Mouse (Mus musculus): ENCODE measurements around the gene Dmbx1.

Dmbx1 gene

GRCm38 (mm10) chr4:115940681-115941080 is 955 bp upstream of the Dmbx1 start:
- no peak for DNase-seq (ENCODE audit: low spot score)

- DNase-seq (ENCODE audit: low spot score) = no peak
These were observed 1.2 kb downstream of the Dmbx1 start for GRCm38 (mm10) chr4:115938276-115939160.

GRCm38 (mm10) chr4:115937061-115937976 is 2.4 kb downstream of the Dmbx1 start:
- DNase-seq (ENCODE audit: low spot score) = no peak

DNA sequence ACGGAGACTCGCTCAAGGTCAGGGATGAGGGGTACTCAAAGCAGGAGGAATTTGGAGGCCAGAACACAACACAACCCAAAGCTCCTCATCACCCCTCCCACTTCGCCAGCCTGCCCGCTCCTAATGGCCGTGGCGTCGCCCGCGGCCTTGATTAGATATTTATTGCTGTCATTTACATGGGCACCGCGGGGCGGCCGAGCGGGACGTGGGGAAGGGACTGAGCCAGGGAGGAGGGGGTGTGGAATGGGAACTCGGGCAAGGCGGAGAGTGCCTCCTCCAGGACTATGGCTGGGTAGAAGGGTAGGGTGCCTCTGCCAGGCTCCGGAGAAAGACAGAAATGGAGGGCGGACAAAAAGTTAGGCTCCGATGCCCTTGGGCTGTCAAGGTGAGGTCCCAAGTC is 3.1 kb downstream of the Dmbx1 start:
- DNase-seq (ENCODE audit: low spot score) = no peak

DNA sequence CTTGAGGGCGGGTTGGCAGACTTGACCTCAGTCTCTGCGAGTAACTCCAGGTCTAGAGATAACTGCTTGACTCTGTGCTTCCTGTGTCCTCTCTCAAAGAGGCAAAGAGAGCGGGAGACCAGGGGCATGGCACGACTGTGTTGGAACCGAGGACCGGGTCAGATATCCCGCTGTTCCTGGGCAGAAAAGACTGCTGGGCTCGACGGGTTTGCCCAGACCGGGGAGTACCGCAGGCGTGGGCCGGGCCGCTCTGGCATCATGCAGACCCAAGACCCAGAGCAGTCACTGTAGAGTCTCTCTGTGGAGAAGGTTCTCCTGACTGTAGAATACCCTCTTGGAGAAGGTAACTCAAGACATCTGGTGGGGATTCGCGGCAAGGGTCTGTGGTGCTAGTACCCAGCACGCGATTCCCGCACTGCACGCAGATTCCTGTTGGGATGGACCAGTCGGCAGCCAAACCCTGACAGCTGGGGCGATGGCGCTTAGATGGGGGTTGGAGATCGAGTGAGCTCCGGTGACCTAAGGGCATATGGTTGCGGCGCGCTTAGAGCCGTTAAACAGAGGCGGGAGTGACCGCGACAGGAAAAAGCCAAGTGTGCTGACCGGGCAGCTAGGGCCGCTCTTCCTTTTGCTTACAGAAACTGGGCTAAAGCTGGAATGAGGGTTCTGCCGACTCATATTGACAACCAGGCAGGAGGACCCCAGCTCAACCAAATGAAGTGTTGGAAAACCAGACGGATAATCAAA is 3.7 kb downstream of the Dmbx1 start:
- no peak for DNase-seq (ENCODE audit: low spot score)

- DNase-seq (ENCODE audit: low spot score) = no peak
These were observed 8.1 kb downstream of the Dmbx1 start for GRCm38 (mm10) chr4:115931556-115932088.

GRCm38 (mm10) chr4:115927637-115928036 is 12.1 kb downstream of the Dmbx1 start:
- DNase-seq (ENCODE audit: low spot score) = no peak

- no peak for DNase-seq (ENCODE audit: low spot score)
These were observed 16.4 kb downstream of the Dmbx1 start for GRCm38 (mm10) chr4:115923262-115923880.

DNA sequence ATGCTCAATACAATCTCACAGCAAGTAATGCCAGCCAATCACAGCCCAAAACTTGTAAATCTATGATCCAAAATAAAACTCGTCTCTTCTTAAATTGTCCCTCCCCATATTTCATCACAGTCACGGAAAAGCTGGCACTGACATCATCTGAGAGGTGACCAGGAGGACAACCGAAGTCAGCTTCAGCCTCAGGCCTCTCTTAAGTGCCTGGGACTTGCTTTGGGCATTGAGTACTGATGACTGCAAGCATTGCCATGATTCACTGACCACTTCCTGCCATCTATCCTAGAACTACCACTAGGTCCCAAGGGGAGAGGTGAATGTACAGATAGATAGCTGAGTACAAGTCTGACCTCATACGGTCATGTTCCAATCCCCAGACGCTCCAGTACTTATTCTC is 17.0 kb downstream of the Dmbx1 start:
- DNase-seq (ENCODE audit: low spot score) = no peak

GRCm38 (mm10) chr4:115919911-115920310 is 19.8 kb downstream of the Dmbx1 start:
- no peak for DNase-seq (ENCODE audit: low spot score)

- DNase-seq (ENCODE audit: low spot score) = no peak
These were observed 28.1 kb downstream of the Dmbx1 start for GRCm38 (mm10) chr4:115911586-115911985.

DNA sequence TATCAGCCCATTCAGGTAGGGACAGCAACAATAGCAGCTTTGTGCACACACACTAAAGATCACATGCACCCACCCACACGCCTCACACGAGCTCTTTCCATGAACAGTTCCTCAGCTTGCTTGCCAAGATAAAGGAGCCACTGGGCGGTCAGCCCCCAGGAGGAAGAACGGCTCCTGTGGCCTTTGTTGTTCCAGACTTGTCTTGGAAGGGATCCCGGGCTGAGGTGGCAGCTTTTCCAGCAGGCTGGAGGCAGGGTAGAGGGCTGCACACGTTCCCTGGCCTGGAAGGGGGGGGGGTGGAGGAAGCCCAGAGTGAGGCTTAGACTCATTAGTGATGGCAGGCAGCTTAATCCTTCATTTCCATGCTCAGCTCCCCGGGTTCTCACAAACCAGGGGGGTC is 31.1 kb downstream of the Dmbx1 start:
- no peak for DNase-seq (ENCODE audit: low spot score)

DNA sequence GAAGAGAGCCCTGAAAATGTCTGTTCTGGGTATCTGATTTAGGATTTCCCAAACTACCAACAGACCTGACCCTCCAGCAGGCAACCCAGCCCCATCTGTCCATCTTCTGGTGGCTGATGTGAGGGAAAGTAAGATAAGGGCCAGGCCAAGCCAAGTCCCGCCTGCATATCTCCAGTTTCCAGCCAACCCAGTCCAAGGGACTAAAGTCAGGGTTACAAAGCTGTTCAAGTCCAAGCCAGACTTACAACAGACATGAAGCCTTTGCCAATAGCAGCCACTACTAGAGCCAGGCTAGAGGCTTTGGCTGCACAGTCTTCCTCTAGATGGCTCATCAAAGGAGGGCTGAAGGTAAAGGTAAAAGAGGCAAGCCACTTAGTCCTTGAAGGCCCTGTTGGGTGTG is 31.7 kb downstream of the Dmbx1 start:
- no peak for DNase-seq (ENCODE audit: low spot score)

GRCm38 (mm10) chr4:115906791-115907190 is 32.9 kb downstream of the Dmbx1 start:
- no peak for DNase-seq (ENCODE audit: low spot score)

- no peak for DNase-seq (ENCODE audit: low spot score)
These were observed 34.0 kb downstream of the Dmbx1 start for GRCm38 (mm10) chr4:115905701-115906100.

- DNase-seq (ENCODE audit: low spot score) = no peak
These were observed 35.4 kb downstream of the Dmbx1 start for GRCm38 (mm10) chr4:115904375-115904774.

GRCm38 (mm10) chr4:115902816-115903215 is 36.9 kb downstream of the Dmbx1 start:
- DNase-seq (ENCODE audit: low spot score) = peak; percentile 74

DNA sequence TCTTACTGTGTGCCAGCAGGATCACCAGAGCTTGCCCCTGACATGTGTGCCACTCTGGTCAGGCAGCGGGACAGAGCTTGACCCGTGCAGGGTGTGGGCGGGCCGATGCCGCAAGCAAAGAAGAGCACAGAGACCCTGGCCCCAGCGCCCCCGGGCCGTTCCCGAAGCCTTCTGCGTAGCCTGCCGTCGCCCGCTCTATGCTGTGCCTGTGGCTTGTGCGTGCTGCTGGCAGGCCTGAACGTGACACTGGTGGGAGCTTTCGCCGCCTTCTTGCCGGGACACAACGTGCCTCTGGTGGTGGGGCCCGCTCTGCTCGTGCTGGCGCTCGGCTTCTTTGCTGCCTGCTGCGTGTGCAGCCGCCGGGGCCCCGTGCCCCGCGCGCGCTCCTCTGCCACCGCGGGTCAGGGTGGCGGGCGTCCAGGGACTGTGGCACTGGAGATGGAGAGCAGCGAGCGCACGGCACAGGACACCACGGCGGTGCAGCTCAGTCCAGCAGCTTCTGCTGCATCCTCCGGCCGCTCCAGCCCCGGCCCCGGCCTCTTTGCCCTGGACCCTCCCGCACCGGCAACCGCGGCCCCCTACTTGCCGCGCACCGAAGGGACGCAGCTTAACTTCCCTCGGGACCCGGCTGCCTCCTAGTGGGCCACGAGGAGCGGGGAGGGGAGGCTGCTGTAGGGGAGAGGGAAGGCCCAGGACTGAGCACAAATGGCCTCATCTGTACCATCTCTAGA is 41.7 kb downstream of the Dmbx1 start:
- DNase-seq (ENCODE audit: low spot score) = no peak

GRCm38 (mm10) chr4:115894281-115894680 is 45.4 kb downstream of the Dmbx1 start:
- DNase-seq (ENCODE audit: low spot score) = no peak

- no peak for DNase-seq (ENCODE audit: low spot score)
These were observed 49.2 kb downstream of the Dmbx1 start, which contains the start of gene 6430628N08Rik for GRCm38 (mm10) chr4:115890553-115890952. 6430628N08Rik (plus strand) TSS chr4:115890665.

GRCm38 (mm10) chr4:115890066-115890465 is 49.7 kb downstream of the Dmbx1 start:
- no peak for DNase-seq (ENCODE audit: low spot score)

All from lung, postnatal 25 days (tissue).